Mouse (Mus musculus) megakaryocyte progenitor cell, adult 5-6 weeks (primary cell): Measurements from ENCODE around the gene Mrap. TPM values are rescaled to one million over a fixed set of nuclear protein-coding genes. Genes with fewer than 3 reads are reported as not detected.

Experiments
- ATAC-seq: replicated peaks from 2 replicates; pipeline ENCODE4 v1.8.0; 2016; ENCODE audit warnings: mild to moderate bottlenecking, moderate TSS enrichment, inconsistent platforms; ENCODE audit not compliant: poor library complexity
- total RNA-seq, 2 experiments: library from RNA; stranded (forward) in 1 of 2; stranded (reverse) in 1 of 2; fragments of 157-497, 149-512 nt in 1 of 2; fragments of 200-1000 nt in 1 of 2; gene quantifications; 2 replicates each; pipeline versions ENCODE4 v1.2.3 to v1.2.4; 2015 to 2017

Gene Mrap
- total RNA-seq (2015), result 0.22 TPM in 1 of 2 replicates, not detected in the other
- total RNA-seq (2017), result not detected in 2 replicates

DNA sequence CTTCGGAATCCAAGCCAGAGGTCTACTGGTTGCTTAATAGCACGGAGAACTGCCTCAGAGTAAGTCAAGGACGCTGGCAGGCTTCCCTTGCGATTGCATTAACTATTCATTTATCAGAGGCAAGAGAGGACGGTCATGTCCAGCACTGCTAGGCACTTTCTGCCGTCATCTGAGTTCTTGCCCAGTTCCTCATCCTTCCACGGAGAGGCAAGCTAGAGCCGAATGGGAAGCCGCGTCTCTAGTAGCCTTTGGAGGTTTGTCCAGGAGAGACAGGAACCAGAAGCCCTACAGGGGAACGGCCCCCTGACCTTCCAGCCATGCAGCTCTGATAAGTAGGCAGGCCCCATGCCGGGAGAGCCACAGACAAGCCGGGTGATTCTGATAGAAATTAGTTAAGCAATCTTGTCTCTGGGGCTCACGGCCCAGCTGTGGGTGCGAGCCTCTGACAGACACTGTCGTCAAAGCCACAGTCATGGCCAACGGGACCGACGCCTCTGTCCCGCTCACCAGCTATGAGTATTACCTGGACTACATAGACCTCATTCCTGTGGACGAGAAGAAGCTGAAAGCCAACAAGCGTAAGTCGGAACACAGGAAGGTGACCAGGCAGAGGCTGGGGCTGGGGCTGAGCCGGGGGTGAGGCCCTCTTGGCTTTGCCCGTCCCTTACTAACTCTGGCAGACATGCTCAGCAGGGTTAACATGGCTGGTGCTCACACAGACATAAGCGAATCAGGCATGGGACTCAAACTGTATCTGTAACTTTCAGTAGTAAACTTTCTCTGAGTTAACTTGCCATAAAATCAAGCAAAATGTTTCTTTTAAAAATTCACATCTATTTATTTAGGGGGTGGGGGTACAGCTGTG, at the start of gene Mrap:
Gene Mrap, plus strand, starts transcription at position 116 of the 865 bp plus-strand sequence.
- ATAC-seq, result no peak

DNA sequence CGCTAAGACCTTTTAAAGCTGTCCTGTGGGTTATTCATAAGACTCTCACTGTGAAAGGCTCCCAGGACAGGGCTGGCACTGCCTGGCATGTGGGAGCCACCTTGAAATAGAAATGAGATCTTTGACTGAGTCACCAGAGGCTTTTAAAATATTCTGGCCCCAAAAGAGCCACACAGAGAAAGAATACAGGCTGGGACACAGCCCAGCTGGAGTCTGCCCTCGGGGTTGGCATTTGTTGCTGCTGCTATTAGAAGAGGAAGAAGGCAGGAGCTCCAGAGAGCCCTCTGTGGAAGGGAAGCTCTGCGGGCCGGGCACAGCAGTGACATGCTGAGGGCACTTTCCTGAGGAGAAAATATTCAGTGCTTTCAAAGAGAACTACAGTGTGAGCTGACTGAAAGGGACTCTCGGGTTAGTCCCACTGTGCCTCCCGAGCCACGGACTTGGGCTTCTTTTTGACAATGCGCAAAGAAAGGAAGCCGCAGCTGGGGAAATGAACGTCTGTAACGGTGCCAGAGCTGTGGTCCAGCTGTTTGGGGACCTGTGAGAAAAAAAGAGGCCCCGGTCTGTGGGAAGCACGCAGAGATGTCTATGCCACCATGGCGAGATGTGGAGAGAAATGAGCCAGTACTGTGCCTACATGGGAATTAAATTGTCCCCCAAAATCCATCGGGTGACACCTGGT, 45.2 kb upstream of the Mrap start:
- no peak for ATAC-seq

DNA sequence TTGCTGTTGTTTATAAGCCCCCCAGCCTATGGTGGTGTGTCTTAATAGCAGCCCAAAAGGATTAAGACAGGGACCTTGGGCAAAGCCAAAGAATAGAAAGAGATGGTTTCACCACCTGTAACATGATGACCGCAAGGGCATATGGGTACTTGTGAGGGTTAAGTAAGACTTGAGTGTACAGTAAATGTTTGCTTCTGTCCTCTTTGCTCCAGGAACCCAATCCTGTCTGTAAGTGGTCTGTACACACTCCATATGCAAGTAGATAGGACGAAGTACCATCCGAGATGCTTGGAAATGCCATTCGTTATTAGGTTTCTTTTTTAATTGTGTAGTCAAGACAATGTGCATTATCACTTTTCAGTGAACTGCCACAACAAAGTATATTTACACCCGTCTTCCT, 44.4 kb upstream of the Mrap start:
- ATAC-seq, result no peak

DNA sequence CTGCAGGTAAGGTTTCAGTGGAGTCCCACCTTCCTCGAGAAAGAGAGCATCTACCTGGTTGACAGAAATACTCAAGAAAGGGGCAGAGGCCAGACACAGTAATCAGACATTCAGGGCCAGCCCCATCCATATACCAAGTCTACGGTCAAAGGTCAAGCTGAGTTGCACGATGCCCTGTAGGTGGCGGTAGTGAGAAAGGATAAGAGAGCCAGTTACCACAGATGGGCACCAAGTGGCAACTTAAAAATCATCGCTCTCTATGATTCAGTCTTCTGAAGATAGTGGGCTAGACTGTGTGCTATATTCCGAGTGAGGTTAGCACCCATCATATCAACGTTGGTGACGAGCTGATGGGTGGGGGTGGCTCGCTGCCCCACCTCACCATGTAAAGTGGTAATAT, 43.3 kb upstream of the Mrap start:
- peak; percentile 96 for ATAC-seq

DNA sequence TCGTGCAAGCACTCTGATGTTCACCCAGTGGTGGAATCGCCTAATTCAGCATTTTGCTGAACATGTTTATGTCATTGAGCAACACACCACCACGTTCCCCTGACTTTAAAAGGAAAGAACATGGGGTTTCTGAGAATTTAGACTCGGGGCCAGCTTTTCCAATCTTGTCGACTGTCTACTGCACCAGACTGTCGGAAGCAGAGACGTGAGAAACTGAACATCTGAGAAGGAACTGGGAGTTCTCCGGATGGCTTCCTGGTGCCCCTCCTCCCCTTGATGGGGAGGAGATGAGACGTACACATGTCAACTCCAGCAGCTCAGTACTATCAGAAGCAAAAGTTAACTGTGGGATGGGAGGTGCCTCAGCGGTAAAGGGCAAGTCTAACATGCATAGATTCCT, 42.9 kb upstream of the Mrap start:
- no peak for ATAC-seq

DNA sequence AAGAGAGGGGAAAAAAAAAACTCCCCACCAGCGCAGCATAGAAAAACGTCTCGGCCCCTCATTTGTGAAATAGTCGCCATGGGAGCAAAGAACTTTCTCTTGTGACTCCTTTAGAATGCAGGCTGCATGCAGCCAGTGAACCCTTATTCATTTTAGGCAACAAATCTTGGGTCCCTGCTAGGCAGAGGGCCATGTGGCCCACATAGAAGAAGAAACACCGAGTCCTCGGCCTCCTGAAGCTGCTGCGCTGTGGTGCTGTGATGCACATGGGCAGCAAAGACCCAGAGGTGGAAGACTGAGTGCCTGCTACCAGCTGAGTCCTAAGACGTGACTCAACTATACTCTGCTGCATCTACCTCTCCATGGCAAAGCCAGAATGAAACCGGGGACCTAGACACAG, 41.7 kb upstream of the Mrap start:
- no peak for ATAC-seq

DNA sequence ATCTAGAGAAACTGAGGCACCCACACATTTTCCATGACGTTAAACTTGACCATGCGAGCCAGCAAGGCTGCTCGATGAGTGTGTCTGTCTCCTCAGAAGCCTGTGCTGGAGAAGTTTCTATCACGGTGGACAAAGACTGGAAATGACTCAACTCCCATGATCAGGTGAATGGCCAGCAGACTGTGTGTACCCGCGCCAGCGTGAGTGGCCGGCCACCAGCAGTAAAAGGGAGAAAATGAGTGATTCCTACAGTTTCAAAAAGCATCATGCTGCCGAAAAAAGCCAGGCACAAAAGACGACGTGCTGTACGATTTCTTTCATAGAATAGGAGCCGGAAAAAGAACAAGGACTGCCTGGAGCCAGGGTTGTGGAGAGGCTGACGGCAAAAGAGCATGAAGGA, 38.6 kb upstream of the Mrap start:
- ATAC-seq, result no peak

DNA sequence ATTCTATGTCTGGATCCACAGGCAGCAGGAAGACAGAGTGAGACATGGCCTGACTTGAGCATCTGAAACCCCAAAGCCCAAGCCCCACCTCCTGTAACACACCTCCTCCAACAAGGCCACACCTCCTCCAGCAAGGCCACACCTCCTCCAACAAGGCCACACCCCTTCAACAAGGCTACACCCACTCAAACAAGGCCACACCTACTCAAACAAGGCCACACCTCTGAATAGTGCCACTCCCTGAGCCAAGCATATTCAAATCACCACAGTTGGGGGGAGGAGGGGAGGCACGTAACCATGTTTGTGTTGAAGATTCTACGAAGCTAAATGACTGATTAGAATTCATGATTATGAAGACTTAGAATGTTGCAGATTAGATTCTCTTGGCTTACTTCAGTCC, 36.5 kb upstream of the Mrap start:
- no peak for ATAC-seq

DNA sequence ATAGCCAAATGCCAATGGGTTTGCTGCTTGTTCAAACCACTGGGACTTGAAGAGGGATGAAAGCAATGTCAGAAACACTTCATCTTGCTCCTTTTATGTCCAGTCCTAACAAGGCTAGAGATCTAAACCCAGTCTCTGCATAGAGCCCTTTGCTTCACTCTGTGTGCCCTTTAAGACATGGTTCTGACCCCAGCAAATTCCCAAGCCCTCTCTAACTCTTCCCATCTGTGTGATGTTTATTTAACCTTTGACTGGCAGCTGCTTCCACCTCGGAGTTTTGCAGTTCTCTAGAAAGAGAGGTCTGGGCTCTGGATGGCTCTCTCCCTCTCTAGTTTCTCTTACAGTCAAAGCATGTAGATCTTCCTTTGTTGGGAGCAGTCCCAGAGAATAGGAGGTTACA, 34.4 kb upstream of the Mrap start:
- ATAC-seq, result no peak

DNA sequence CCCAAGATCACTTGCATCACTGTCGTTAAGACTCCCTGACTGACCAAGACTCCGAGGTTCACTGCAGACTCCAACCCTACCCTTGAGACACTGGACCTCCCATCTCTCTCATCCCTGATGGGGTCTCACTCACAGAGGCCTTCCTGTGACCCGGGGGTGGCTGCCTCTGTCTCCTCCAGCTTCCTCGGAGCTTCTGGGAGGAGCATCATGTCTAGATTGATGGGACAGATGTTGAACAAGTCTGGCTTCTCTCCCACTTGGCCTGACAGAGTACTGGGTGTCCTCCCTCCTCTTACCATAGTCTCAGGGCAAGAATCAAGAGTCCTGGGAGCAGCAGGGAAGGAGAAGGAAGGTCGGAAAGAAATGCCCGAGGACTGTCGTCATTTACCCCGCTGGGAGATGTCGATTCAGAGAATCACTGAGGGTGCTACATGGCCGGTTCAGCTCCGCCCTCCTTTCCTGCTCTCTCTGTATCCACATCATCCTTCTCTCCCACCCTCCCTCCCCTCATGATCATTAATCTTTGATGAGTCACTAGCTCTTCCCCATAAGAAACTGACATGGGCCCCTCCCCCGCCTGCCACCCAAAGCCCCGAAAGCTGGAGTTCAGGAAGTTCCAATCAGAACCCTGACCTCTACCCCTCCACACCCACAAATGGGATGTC, 33.7 kb upstream of the Mrap start:
- ATAC-seq, result no peak

DNA sequence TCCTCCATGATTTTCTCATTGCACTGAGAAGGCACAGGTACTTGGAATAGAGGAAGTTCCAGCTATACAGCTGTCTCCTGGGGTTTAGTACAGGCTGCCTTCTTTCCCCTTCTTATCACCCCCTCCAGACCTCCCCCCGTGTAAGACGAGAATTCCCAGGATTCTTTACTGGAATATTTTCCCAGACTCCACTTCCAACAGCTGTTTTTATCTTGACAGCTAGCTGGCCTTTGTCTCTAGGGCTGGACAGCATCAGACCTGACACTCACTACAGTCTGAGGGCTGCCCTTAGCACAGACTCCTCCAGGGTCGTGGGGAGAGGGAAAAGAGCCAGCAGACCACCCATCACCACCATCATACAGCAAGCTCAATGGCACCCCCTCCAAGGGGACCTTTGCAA, 31.7 kb upstream of the Mrap start:
- ATAC-seq, result no peak

DNA sequence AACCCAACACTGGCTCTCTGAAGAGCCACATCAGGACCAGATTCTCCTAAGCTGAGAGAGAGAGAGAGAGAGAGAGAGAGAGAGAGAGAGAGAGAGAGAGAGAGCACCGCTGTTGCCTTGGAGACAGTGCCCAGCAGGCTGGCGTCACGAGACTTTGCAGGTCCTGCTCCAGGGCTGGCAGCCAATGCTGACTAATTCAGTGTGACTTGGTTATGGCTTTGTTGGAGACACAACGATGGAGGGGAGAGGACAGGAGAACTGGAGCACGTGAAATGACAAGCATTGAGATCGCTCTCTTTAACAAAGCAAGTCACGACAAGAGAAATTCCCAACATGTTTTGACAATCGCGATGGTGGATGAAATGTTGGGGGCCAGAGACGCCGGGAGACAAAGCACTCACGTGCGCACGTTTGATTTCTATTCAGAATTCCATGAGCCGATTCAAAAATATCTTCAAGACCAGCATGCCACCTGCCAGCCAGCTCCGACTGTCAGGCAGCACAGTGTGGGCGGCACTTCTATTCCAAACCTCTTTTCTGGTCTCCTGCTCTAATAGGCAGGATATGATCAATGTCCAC, 28.2 kb upstream of the Mrap start:
- no peak for ATAC-seq

DNA sequence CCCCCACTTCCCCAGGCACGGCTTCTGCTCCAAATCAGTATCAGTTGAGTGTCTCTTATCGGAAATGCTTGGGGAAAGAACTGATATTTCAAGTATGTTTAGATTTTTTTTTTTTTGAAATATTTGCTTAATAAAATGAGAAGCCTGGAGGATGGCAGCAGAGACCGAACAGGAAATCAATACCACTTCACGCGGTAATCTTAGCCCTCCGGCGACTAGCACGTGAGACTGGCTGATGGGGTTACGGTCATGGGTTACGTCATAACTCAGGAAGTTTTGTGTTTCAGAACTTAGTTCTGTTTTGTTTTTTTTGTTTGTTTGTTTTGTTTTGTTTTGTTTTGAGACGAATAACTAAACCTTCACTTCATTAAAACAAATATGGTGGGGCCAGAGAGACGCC, 27.7 kb upstream of the Mrap start:
- ATAC-seq, result no peak

DNA sequence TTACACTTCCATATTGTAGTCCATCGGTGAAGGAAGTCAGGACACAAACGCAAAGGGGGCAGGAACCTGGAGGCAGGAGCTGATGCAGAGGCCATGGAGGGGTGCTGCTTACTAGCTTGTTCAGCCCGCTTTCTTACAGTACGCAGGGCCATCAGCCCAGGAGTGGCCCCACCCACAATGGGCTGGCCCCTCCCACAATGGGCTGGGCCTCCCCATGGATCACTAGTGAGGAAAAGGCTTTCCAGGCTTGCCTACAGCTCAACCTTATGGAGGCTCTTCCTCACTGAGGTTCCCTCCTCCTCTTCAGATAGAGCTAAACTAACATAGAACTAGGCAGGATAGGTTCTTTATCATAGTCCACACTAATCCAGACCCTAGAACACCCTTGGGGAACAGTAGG, 14.0 kb upstream of the Mrap start:
- no peak for ATAC-seq

DNA sequence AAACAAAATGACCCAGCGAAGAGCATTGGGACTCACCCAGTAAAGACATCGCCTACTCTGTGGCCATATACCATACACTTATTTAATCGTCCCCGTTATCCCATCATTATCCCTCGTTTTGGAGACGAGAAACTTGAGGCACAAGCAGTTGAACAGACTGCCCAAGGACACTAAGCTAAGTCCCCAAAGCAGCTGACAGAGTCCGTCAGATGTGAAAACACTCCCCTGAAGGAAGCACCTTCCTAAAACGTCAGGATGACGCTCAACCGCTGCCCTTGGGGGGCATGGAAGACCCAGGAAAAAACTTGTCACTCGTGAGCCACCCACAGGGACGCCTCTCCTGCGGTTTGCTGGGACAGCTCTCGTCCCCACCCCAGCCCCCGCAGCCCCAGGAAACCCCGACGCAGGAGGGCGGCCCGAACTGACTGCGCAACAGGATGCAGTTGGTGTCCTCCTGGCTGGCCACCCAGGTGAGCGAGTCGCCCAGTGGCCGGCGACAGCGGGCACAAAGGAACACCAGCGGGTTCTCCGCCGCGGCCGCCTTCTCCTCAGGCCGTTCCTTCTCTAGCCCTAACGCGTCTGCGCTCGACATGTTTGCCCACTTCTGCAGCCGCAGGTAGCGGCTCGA, 11.3 kb upstream of the Mrap start:
- peak; percentile 50 for ATAC-seq

DNA sequence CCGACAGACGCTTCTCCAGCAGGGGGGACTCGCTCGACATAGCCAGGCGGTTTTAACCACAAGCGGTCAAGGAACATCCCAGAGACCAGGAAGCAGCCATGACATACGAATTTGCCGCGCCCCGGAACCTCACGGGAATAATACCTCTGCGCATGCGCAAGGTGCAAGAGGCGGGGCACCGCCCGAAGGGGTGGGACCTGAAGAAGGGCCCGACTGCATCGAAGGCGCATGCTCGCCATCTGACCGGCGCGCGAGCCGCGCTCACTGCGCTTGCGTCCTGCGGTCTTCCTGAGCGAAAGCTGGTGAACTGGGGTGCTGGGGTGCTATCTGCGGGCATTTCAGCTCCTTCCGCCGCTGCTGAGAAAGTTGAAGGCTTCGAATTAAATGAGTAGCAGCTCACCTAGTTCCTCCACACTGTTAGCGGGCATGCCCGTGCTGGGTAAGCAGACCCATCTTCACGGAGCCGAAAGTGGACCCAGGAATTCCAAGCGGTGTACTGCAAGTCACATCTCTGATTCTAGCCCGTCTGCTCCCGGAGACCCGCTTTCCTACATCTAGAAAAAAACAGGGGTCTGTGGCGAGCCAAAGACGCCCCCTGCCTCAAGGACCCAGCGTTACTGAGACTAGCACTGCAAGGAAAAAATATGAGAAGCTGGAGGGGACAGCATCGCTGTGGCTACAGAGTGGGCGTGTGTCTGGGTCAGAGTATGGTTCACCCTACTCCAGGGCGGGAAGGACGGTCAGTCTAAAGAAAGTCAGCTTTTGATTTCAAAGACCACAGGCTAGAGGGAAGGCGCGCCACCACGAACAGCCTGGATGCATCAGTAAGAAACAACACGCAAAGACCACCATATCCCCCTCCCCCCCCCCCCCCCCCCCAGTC, 10.5 kb upstream of the Mrap start, which contains the start of gene Mis18a:
Gene Mis18a, minus strand, starts transcription at position 172 of the 883 bp plus-strand sequence.
- peak; percentile 89 for ATAC-seq

DNA sequence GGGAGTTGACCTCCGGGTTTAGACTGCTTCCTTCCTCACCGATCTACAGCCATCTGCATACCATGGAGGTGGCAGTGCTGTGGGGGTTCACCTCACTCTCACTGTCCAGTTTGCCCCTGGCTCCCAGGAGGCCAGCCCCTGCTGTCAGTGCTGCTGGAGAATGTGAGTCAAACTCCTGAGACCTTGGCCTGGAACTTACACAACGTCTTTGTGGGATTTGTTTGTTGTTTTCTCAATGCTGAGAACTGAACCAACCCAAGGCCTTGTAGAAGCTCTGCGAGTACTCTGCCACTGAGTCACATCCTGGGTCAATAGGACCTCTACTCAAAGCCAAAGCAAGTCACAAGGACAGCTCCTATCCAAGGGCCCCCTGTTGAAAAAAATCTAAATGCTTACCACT, 2.4 kb upstream of the Mrap start:
- no peak for ATAC-seq

DNA sequence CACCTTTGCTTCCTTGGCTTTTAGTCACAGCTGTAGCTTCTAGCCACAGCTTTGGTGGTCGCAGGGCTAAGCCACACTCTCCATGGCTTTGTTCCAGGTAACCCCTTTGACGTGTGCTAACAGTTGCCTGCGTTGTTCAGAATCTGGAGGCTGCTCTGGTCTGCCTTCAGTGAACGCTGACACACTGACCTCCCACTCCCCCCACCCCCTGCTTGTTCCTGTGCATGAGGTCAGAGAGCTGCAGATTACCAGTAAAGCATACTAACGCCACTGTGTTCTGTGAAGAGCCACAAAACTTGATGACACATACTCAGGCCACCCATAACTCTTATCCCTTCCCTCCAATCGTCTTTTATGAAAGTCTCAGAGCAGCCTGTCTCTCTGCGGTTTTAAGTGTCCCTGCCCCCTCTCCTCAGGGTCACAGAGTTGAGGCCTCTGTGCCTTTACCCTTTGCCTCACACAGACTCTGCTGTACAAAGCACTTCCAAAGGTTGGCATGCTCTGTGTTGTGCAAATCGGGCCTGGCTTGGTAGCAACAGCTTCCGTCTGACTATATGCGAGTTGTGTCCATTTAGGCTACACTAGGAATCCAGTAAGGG, 1.2 kb upstream of the Mrap start:
- no peak for ATAC-seq

DNA sequence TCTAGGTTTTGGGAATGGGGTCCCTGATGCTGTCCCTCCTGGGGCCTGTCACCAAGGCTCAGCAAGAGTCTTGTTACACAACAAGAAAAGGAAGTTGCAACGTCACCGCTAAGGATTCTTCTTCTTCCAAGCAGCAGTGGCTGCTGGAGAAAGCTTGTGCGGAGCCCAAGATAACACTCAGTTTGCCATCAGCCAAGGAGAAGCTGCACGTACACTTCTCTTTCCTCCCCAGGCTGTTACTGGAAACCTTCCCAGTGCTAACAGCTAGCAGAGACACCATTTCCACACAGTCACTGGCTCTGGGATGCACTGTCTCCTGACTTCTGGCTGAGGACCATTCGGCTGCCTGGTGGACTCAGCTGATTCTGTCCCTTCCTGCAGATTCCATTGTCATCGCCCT, 9.1 kb downstream of the Mrap start:
- ATAC-seq, result peak; percentile 47

DNA sequence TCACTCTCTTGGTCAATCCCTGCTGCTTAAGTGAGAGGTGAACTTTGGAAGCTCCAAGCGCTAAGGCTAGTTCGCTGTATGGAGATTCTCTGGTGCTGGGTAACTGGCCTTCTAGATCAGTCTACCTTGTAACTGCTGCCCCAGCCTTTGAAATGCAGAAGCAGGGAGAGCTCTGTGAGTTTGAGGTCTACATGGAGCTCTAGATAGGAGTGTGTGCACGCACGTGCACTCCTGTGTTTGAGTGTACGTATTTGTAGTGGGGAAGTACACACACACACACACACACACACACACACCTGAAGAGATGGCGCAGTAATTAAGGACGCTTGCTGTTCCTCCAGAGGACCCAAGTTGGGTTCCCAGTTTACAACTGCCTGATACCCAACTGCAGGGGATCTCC, 10.2 kb downstream of the Mrap start:
- ATAC-seq, result no peak
